Mouse (Mus musculus) heart, postnatal 36 days (tissue): ENCODE measurements around the gene Olfr957. TPM values are rescaled to one million over a fixed set of nuclear protein-coding genes. Genes with fewer than 3 reads are reported as not detected.

Source experiments
- DNase-seq, 2 experiments: peaks; one replicate each; pipeline ENCODE4 v3.0.0; 2021 to 2022
- intact Hi-C: fragments of 180-260 bp; cut with DNase I; formaldehyde crosslinking; loops from one replicate; pipeline ENCODE4 v1.15.1; 2025
- total RNA-seq, 2 experiments: library from RNA; stranded (reverse); gene quantifications; 2 replicates each; pipeline ENCODE4 v1.2.3; 2021

The Olfr957 gene
- not detected for total RNA-seq

DNA sequence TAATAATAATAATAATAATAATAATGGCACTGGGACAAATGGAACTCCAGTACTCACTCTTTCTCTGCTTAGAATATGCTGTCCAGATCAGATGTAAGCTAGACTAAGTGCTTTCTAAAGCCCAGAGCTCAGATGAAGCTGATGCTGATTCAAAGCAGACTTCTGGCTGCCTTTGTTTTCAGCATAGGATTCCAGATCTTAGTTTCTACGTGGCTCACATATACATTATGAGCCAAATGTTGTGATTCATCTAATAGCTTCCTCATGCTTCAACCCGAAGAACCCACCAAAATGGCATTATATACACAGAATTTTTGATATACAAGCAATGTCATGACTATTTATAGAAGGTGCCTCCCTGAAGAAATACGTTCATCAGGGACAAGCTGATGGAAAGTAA lies at the start of gene Olfr957:
Gene Olfr957, minus strand, starts transcription at position 279 of the 400 bp plus-strand sequence.
- intact Hi-C loops: no loop called here
- DNase-seq: no peak

DNA sequence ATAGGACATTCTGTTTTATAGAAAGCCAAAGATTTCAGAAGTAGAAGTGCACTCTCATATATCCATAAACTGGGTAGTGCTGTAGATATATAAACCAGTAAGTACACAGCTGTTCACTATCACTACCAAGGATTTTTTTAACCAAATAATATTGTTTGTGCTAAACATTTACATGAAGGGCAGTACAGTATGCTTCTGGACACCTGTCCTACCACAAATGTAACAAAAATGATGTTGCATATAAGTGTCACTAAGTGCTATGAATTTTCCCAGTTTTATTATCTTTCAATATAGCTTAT lies 42.7 kb upstream of the Olfr957 start:
- DNase-seq: no peak
- intact Hi-C loops: no loop called here

- DNase-seq: no peak
- intact Hi-C loops: no loop called here
Measured at GRCm38 (mm10) chr9:39557529-39558348, 42.1 kb upstream of the Olfr957 start.

- no peak for DNase-seq
- intact Hi-C loops: no loop called here
Measured at GRCm38 (mm10) chr9:39553946-39554345, 38.3 kb upstream of the Olfr957 start, which contains the start of gene Olfr958. Olfr958 (minus strand) TSS chr9:39554054.

DNA sequence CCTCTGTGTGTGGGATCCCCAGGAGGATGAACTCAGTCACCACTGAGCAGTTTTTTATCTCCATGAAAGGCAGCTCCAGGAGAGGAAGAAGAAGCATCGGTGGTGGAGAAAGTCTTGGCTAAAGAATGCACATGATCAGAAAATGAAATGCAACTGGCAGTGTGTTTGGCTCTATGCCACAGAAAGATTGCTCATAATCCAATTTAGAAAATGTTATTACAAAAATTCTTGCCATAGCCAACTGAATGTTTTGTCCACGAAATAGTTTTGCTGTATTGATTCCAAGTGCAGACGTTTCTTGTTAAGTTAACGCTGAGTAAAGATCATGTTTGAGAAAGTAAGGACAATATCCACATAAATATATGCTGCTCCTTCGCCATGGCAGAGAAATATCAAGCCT lies 35.2 kb upstream of the Olfr957 start:
- no peak for DNase-seq
- intact Hi-C loops: no loop called here

DNA sequence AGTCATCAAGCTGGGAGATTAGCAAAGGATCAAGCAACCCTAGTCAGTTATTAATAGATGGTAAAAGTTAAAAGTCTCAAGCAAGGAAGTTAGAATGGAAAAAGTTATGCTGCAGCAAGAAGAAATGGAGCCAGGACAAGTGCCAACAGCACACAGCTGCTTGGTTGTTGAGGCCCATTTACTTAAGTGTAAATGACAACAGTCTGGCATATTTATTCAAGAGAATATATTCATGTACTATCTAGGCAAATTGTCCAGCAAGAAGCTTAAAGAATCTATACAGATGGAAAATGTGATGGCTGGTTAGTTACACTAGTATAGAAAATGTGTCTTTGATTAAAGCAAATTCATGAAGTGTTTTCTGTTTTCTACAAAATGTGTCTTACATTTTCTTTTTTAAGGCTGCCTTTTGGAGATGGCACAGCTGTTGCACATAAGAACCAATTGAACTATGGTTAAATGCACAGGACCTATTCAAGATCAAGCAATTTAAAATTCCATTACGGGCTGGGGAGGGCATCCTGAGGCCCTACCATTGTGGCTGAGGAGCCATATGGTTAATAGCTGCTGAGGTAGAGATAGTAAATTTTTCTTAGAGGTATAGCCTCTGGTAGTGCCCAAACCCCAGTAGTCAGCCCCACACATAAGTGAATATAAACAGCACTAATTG lies 8.1 kb upstream of the Olfr957 start:
- no peak for DNase-seq
- intact Hi-C loops: no loop called here

DNA sequence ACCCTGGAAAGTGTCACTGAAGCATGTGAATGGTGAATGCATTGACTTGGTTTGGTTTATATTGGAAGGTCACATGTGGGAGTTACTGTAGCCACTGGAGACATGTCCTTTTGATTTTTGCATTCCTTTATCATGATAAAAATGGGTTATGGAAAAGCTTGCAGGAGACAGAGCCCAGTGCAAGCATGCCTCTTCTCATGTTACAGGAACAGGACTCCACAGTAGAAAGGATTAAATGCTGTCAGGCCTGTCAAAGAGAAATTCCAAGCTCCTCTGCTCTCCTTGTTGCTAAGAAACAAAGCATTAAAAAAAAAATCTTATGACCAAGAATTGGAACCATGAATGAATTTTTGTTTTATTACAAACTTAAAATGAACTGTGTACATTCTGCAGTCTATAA lies 3.0 kb upstream of the Olfr957 start:
- intact Hi-C loops: no loop called here
- no peak for DNase-seq

- intact Hi-C loops: loop anchor here (1.0 to 10.0 kb wide), 2 partner anchors 103 to 715 kb away; no protein-coding TSS in a partner anchor
- no peak for DNase-seq
Measured at GRCm38 (mm10) chr9:39509412-39509811, 6.2 kb downstream of the Olfr957 start.

DNA sequence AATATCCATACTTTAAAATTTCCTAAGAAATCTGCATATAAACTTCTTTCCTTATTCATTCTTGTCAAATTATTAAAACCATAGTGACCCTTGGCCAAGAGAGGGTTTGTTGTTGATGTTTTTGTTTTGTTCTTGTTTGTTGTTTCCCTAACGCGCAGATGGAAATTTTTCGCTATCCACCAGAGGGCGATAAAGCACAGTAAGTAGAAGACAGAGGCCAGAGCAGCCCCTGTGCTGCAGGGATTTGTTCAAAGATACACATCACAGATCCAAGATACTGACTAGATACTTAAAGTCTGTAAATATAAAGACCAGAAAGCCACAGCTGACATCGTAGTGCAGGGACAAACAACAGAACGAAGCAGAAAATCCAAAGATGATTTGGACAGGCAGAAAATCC lies 6.6 kb downstream of the Olfr957 start:
- intact Hi-C loops: loop anchor here (1.0 to 10.0 kb wide), 2 partner anchors 103 to 716 kb away; no protein-coding TSS in a partner anchor
- peak; percentile 12 to 24 for DNase-seq

DNA sequence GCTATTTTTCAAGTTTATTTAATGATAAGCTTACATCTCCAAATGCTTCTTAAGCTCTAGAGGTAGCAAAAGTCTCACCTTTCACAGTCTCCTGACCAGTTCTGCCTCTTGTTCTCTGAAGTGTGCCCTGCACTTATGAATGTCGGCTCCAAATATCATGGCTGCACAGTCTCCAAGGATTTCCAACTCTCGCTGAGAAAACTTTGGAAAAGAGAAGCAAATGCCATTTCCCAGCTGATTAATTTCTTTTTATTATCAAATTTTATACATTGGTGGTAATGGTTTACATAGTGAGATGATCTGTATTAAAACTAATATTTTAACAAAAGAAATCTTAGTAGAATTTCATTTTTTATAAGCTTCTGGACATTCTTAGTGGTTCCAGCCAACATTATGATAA lies 21.7 kb downstream of the Olfr957 start, which contains the start of gene Olfr44:
Gene Olfr44, minus strand, starts transcription at position 101 of the 400 bp plus-strand sequence.
- intact Hi-C loops: no loop called here
- DNase-seq: no peak

GRCm38 (mm10) chr9:39471844-39472243 lies 43.8 kb downstream of the Olfr957 start, which contains the start of gene Olfr955:
Olfr955 (minus strand) TSS chr9:39471944.
- no peak for DNase-seq
- intact Hi-C loops: loop anchor here (5.0 kb wide), 1 partner anchor 40 kb away; no protein-coding TSS in a partner anchor

Other genes starting within 250 kb of the Olfr957 start
- gene Olfr945, start 239.0 kb downstream of the Olfr957 start, total RNA-seq: not detected
- gene Olfr948, start 189.8 kb downstream of the Olfr957 start, total RNA-seq: not detected
- not detected for gene Olfr951, start 128.4 kb downstream of the Olfr957 start, total RNA-seq
- gene Olfr952, start 88.7 kb downstream of the Olfr957 start, total RNA-seq: not detected
- not detected for gene Olfr954, start 59.1 kb downstream of the Olfr957 start, total RNA-seq
- gene Olfr955, start 43.9 kb downstream of the Olfr957 start, total RNA-seq: not detected
- not detected for gene Olfr44, start 21.8 kb downstream of the Olfr957 start, total RNA-seq
- gene Olfr958, start 38.2 kb upstream of the Olfr957 start, total RNA-seq: not detected
- gene Olfr959, start 59.8 kb upstream of the Olfr957 start, total RNA-seq: not detected
- under 1 TPM; 0.14 to 0.64 TPM for gene AW551984, start 88.6 kb upstream of the Olfr957 start, total RNA-seq
- gene Olfr148, start 94.8 kb upstream of the Olfr957 start, total RNA-seq: not detected
- gene Olfr960, start 105.6 kb upstream of the Olfr957 start, total RNA-seq: not detected
- gene Olfr961, start 129.3 kb upstream of the Olfr957 start, total RNA-seq: not detected
- gene Olfr963, start 151.4 kb upstream of the Olfr957 start, total RNA-seq: not detected
- gene Olfr149, start 191.3 kb upstream of the Olfr957 start, total RNA-seq: not detected
- not detected for gene Olfr965, start 195.5 kb upstream of the Olfr957 start, total RNA-seq
- not detected for gene Olfr150, start 215.2 kb upstream of the Olfr957 start, total RNA-seq
- not detected for gene Olfr967, start 230.4 kb upstream of the Olfr957 start, total RNA-seq